Mouse (Mus musculus) megakaryocyte, embryonic 14.5 days (primary cell): ENCODE results near the gene Vmn1r4. TPM values are rescaled to one million over a fixed set of nuclear protein-coding genes. Genes with fewer than 3 reads are reported as not detected.

Experiments
- H3K27me3 ChIP-seq: replicated peaks from 2 replicates; pipeline ENCODE3; 2012; ENCODE audit warnings: inconsistent platforms
- H3K36me3 ChIP-seq: replicated peaks from 2 replicates; pipeline ENCODE3; 2012; ENCODE audit warnings: low read length, inconsistent platforms, mixed read lengths
- H3K4me1 ChIP-seq: 2 replicates; pipeline ENCODE4 v1.6.1; 2012; ENCODE audit warnings: inconsistent platforms
- H3K4me3 ChIP-seq: replicated peaks from 2 replicates; pipeline ENCODE3; 2012; ENCODE audit warnings: moderate library complexity, mild to moderate bottlenecking, inconsistent platforms
- H3K9me3 ChIP-seq: 2 replicates; pipeline ENCODE4 v1.6.1; 2012; ENCODE audit warnings: inconsistent platforms
- FLI1 ChIP-seq: IDR thresholded peaks from 2 replicates; pipeline ENCODE4 v1.6.1; 2012; ENCODE audit warnings: low read length, inconsistent platforms, mixed read lengths
- GATA1 ChIP-seq: IDR thresholded peaks from 3 replicates; pipeline ENCODE4 v1.6.1; 2012; ENCODE audit warnings: mixed read lengths, low read length, inconsistent platforms, borderline replicate concordance
- polyA plus RNA-seq: library from polyadenylated mRNA; stranded (reverse); fragments of >175 nt; gene quantifications from 2 replicates; pipeline ENCODE4 v1.2.3, GENCODE M21; 2012; ENCODE audit warnings: low replicate concordance; ENCODE audit not compliant: insufficient read depth

Gene Vmn1r4
- polyA plus RNA-seq = not detected in 2 replicates

DNA sequence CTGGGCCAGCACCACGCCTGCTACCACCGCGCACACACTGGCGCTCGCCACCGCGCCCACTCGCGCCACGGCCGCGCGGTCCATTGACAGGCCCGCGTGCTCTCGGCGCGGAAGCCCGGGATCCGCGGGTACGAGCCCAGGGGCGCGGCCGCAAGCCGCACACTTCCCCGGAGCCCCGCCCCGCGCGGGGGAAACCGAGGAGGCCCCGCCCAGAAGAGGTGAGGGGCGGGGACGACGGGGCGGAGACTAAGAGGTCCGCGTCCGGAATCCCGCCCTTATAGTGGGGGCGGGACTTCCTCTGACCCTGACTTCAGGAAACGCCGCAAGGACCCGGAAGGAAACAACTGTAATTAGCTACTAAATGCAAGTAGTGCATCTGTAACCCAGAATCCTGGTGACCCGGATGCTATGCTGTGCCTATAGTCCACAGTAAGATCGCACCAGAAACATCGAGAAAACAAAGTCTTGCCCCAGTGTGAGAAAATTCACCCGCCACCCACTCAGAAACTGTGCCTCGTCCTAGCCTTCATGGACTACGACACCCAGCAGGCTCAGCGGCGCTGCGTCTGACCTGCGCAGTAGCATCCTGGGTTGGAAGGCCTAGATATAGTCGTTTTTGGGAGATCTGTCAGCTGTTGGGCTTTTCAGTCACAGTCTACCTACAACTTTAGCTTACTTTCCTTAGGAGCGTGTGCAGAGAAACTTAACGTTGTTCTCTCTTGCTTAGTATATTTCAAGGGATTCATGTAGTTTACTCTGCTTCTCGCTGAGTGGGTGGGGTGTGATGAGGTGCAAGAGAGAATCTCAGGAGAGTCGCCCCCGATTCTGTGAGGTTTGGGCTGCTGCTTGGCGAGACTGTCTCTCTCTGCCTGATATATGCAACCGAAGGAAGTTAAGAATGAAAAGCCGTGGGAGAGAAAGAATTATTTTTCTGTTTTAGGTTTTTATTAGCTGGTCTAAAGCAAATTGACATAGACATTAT, at the start of gene Vmn1r4, which contains the start of gene Nt5c3:
TSS of gene Vmn1r4 (plus strand) at position 290 of the 982 bp plus-strand sequence.
TSS of gene Nt5c3 (minus strand) at position 207 of the 982 bp plus-strand sequence.
- Histone ChIP-seq H3K27me3 (no peaks in the 10 kb centered on the region), H3K9me3 (peaks cover 2% of the 10 kb centered on the region; the same call in 1 of the 2 replicates), H3K4me1 (peaks cover 25% of the 10 kb centered on the region), H3K36me3 (peaks cover 15% of the 10 kb centered on the region), H3K4me3 (peak within 1 kb of the TSS; percentile 97)
- TF ChIP-seq GATA1 (no peak), FLI1 (peak; percentile 81)

- Histone ChIP-seq H3K4me3 (no peak overlapping the region), H3K4me1 (peaks cover 70% of the 10 kb centered on the region), H3K27me3 (no peaks in the 10 kb centered on the region), H3K36me3 (peaks cover 34% of the 10 kb centered on the region), H3K9me3 (no peaks in the 10 kb centered on the region)
- no peak for TF ChIP-seq FLI1
- no peak for TF ChIP-seq GATA1
Measured at GRCm38 (mm10) chr6:56876870-56877269, 46.9 kb upstream of the Vmn1r4 start.

DNA sequence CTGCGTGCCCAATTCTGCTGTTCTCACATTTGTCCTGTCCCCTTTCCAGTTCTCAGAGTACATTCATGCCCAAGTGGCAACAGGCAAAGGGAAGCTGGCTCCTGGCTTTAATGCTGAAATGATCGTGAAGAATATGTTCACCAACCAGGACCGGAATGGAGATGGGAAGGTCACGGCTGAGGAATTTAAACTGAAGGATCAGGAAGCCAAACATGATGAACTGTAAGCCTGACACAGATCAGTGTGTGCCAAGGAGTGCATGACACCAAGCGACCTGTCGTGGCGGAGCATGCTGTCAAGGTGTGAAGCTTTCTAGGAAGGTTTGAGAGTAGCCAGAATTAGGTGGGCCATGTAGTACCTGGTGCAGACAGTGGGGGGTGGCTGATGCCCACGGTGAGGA, 45.8 kb upstream of the Vmn1r4 start:
- H3K4me3 ChIP-seq = no peak overlapping the region
- TF ChIP-seq GATA1 (no peak), FLI1 (no peak)
- peaks cover 69% of the 10 kb centered on the region for H3K4me1 ChIP-seq
- H3K9me3 ChIP-seq = no peaks in the 10 kb centered on the region
- H3K36me3 ChIP-seq = peaks cover 45% of the 10 kb centered on the region
- H3K27me3 ChIP-seq = no peaks in the 10 kb centered on the region

DNA sequence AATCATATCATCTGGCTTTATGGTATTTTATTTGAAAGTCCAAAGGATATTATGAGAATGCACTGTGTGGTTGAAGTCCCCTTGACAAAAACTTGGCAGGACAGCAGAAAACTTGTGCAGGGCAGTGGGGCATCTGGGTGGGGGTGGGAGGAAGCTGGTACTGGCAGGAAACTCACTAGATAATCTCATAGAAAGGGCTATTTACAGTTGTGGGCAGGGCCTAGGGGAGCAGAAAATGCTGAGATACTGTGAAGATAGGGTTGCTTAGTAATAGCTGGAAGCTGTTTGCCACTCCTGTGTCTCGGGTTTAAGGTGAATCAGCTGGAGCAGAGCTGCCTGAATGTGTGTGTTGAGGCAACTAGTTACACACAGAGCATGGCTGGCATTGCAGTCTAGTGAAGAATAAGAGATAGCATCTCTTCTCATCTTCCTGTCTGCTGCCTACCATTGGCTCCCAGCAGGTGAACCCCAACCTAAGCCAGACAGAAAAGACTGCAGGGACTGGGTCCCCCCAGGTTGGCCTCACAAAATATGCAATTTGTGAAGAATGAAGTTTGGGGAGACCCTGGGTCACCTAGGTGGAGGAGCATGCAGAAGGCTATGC, 44.4 kb upstream of the Vmn1r4 start:
- Histone ChIP-seq H3K27me3 (no peaks in the 10 kb centered on the region), H3K9me3 (no peaks in the 10 kb centered on the region), H3K36me3 (peaks cover 59% of the 10 kb centered on the region), H3K4me3 (peak overlapping the region; percentile 73), H3K4me1 (peaks cover 77% of the 10 kb centered on the region)
- TF ChIP-seq FLI1 (no peak), GATA1 (no peak)

- no peak for TF ChIP-seq GATA1
- no peak for TF ChIP-seq FLI1
- Histone ChIP-seq H3K4me3 (no peak overlapping the region), H3K9me3 (no peaks in the 10 kb centered on the region), H3K27me3 (no peaks in the 10 kb centered on the region), H3K36me3 (peaks cover 98% of the 10 kb centered on the region), H3K4me1 (peaks cover 27% of the 10 kb centered on the region)
Measured at GRCm38 (mm10) chr6:56888561-56888960, 35.3 kb upstream of the Vmn1r4 start.

DNA sequence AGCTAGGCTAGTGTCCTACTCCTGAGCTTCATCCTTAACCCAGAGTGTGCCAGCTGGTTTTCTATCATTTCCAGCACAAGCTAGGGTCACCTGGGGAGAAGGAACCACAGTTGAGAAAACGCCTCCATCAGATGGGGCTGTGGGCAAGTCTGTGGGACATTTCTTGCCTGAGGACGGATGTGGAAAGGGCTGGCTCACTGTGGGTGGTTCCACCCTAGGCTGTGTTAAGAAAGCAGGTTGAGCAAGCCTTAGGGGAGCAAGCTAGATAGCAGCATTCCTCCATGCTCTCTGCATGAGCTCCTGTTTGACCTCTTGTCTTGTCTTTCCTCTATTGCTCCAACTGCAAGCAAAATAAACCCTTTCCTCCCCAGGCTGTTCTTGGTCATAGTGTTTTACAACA, 33.1 kb upstream of the Vmn1r4 start:
- TF ChIP-seq FLI1 (no peak), GATA1 (no peak)
- no peaks in the 10 kb centered on the region for H3K27me3 ChIP-seq
- peaks cover 98% of the 10 kb centered on the region for H3K36me3 ChIP-seq
- H3K4me3 ChIP-seq = no peak overlapping the region
- peaks cover 38% of the 10 kb centered on the region for H3K4me1 ChIP-seq
- H3K9me3 ChIP-seq = no peaks in the 10 kb centered on the region

DNA sequence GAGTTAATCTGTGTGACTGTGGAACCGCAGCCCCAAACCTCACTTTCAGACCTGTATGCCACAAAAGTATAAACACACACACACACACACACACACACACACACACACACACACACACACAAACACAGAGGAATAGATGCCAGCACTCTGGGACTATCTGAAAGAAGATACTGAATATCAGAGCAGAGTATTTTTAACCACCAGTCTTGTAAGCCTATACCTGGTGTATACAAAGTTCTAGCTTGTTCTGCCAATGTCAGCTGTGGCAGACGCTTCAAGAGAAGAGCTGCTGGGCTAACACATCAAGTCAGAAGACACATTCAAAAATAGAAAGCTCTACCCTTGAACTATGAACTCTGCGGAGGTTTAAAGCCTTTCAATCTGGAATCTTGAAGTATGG, 24.2 kb upstream of the Vmn1r4 start:
- peak overlapping the region; percentile 91 for H3K4me3 ChIP-seq
- no peaks in the 10 kb centered on the region for H3K9me3 ChIP-seq
- H3K4me1 ChIP-seq = peaks cover 85% of the 10 kb centered on the region
- H3K36me3 ChIP-seq = peaks cover 63% of the 10 kb centered on the region
- TF ChIP-seq GATA1 (no peak), FLI1 (no peak)
- H3K27me3 ChIP-seq = no peaks in the 10 kb centered on the region

DNA sequence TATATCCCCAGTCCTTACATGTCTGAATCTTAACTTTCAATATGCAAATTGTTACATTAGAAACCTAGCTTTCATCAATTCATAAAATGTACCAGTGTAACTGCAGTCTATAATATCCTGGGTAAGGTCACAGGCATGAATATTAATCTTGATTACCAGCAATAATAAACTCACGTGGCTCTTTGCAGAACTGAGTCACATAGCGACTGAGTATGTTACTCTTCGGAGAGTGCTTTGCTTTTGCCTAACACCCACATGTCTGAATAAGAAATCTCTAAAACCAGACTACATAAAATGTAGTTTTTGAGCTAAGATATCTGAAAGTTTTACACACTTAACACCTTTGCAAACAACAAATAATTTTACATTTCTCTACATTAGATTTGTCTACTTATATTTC, 22.5 kb upstream of the Vmn1r4 start:
- Histone ChIP-seq H3K9me3 (no peaks in the 10 kb centered on the region), H3K4me1 (peaks cover 86% of the 10 kb centered on the region), H3K4me3 (peak overlapping the region; percentile 91), H3K36me3 (peaks cover 64% of the 10 kb centered on the region), H3K27me3 (no peaks in the 10 kb centered on the region)
- no peak for TF ChIP-seq GATA1
- TF ChIP-seq FLI1 = no peak

DNA sequence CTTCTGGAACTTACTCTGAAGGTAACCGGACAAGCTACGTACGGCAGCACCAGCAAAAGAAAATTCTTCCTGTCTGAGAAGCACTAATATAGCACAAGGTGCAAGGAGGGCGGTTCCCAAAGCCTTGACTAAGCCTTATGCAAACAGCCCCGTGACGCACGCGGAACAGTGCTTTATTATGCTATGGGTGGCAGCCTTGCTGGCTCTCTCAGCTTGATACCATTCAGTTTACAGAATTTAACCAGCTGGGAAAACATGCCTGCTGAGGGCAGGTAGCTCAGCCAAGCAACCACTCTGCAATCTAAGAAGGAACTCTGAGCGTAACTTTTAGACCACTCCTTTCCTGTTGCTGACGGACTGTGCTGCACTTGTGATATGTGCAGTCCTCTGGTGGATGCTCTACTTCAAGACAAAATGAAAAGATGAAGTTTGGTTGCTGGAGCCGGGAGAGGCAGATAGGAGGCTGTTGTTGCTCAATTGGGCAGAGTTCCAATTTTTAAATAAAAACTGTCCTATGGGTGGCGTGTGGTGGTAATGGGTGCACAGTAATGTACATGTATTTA, 21.9 kb upstream of the Vmn1r4 start:
- peaks cover 64% of the 10 kb centered on the region for H3K36me3 ChIP-seq
- H3K4me1 ChIP-seq = peaks cover 86% of the 10 kb centered on the region
- TF ChIP-seq FLI1 = no peak
- no peak for TF ChIP-seq GATA1

More for the DNA sequence above, 21.9 kb upstream of the Vmn1r4 start:
- peak overlapping the region; percentile 91 for H3K4me3 ChIP-seq
- no peaks in the 10 kb centered on the region for H3K9me3 ChIP-seq
- H3K27me3 ChIP-seq = no peaks in the 10 kb centered on the region
